Mouse (Mus musculus) adrenal gland, postnatal 14 days (tissue): ENCODE measurements around the gene Abtb1. TPM values are rescaled to one million over a fixed set of nuclear protein-coding genes. Genes with fewer than 3 reads are reported as not detected.

Experiments used
- DNase-seq: peaks from one replicate; pipeline ENCODE4 v3.0.0; 2021; ENCODE audit warnings: mixed read lengths
- total RNA-seq: library from RNA; stranded (reverse); gene quantifications from 2 replicates; pipeline ENCODE4 v1.2.3, GENCODE M21; 2021

Abtb1 gene
- total RNA-seq, 1 experiment from 2014 or later = 22.7 TPM

- no peak for DNase-seq
Measured at GRCm38 (mm10) chr6:88830112-88830702, 11.6 kb downstream of the Abtb1 start.

- DNase-seq = no peak
Measured at GRCm38 (mm10) chr6:88829579-88829978, 12.2 kb downstream of the Abtb1 start.

GRCm38 (mm10) chr6:88828206-88829009, 13.4 kb downstream of the Abtb1 start:
- DNase-seq = no peak

DNA sequence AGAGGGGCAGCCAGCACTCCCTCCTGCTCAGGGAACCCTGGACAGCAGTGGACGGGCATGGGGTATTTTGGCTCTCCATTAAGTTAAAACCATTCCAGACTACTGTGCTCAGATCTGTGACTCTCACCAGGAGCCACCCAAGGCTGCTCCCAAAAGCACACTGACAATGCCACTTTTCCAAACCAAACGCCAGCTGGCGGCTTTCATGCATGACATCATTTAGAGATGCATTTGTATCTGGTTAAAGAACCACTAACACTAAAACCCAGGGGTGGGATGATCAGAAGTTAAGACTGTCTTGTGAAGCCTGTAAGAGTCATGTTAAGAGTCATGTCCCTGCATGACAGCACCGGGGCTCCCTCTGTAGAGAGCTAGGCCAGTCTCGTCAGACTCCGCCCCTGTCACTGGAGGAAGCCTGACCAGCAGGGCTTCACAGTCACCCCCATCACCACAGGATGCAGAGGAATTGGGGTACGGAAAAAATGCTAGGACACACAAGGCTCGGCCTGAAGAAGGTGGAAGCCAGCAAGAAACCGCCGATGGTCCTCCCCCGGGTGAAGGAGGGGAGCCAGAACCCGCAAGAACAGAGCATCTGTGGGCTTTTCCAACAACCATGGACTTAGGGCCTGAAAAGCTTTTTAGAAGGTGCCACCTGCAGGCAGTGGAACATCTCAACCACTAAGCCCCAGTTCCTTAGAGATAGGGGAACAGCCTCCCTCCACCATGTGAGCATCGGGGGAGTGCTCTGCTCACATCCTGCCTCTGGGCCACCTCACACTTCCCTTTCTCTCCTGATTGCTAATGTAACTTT, 14.2 kb downstream of the Abtb1 start:
- DNase-seq = no peak

GRCm38 (mm10) chr6:88826965-88827364, 14.8 kb downstream of the Abtb1 start:
- no peak for DNase-seq

GRCm38 (mm10) chr6:88826545-88826944, 15.2 kb downstream of the Abtb1 start:
- peak; percentile 90 for DNase-seq

GRCm38 (mm10) chr6:88826088-88826487, 15.7 kb downstream of the Abtb1 start:
- DNase-seq = no peak

- DNase-seq = no peak
Measured at GRCm38 (mm10) chr6:88824183-88824582, 17.6 kb downstream of the Abtb1 start.

- peak; percentile 83 for DNase-seq
Measured at GRCm38 (mm10) chr6:88821901-88822300, 19.9 kb downstream of the Abtb1 start.

DNA sequence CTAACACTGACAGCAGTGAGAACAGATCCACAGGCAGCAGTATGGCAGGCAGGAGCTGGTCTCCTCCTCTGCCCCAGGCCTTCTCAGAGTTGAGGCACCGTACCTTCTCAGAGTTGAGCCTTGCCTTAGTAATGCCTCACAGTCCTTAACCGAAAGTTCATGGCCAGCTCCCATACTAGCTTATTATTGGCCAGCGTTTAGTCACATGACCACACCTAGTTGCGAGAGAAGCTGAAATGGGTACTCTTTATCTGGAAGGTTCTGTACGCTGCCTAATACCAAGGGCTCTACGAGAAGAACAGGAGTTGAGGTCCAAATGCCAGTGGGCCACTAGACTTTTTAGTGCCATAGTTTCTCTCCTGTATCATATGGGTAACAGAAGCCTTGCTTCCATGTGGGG, 20.5 kb downstream of the Abtb1 start:
- no peak for DNase-seq

DNA sequence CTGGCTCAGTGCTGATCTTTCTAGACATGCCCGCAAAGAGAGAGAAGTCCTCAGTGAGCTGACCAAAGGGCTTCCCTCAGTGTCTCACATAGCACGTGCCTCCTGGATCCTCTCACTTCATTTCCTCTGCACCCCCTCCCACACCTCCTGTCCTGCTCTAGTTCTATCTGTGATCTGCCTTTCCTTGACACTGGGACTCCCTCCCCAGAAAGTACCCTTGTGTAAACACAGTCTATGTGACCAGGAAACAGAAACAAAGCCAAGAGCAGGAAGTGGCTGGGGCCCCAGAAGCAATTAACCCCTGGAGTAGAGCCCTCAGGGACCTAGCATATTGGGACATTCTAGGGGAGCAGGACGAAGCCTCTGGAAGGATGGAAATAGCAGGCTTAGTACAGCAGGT, 20.9 kb downstream of the Abtb1 start:
- peak; percentile 45 for DNase-seq

GRCm38 (mm10) chr6:88816913-88817312, 24.9 kb downstream of the Abtb1 start:
- DNase-seq = no peak

- no peak for DNase-seq
Measured at GRCm38 (mm10) chr6:88815489-88815888, 26.3 kb downstream of the Abtb1 start.

DNA sequence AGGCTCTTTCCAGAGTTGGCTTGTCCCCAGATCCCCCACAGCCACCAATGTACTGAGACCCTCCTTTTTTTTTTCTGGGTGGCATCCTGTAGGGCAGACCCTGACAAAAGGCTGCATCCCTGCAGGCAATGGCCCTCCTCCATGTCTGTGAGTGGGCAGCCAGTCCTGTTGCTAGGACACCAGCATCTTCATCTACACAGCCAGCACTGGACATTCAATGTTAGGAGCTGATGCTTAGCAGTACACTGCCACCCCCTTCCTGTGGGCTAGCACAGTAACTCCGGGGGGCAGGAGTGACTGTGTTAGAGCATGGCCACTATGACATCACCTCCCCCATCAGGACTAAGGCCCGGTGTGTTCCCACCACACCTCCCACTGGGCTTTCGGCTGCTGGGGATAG, 26.7 kb downstream of the Abtb1 start:
- no peak for DNase-seq

DNA sequence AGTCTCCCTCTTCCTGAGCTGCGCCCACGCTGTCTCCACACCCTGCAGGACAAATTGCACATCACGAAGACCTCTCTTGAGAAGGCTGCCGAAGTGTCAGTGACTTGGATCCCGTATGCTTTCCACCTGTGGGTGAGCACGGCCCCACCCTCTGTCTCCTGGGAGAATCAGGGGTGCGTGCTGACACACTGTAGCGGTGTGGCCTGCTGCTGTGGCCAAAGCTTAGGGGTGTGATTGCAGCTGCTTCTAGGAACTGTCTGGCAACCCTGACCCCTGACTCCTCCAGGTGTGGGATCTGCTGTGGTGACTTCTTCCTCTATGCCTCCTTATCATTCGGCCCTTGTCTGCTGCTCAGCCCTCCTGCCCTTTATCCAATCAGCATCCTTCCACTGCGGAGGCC, 28.0 kb downstream of the Abtb1 start:
- DNase-seq = no peak

GRCm38 (mm10) chr6:88812886-88813285, 28.9 kb downstream of the Abtb1 start:
- peak; percentile 53 for DNase-seq

DNA sequence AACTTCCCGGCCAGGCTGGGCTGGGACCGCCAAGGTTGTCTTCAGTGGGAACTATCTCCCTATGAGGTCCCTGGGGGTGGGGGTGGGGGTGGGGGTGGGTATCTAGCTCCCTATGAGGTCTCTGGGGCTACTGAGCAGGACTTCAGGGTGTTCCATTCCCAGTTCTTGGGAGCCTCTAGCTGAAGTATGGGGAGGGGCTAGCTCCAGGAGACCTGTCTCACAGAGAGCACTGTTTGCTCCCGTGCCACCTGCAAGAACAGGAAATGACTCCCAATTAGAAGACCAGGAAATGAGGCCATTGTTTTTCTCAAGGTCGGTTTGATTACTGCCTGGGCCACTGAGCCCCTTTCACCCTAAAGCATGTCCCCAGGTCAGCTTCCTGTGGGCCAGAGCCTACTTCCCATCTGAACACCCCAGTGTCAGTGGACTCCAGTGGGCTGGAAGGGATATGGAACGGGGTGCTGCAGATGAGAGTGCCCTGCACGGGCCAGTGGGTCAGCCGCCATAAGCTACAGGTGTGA, 29.8 kb downstream of the Abtb1 start:
- no peak for DNase-seq

DNA sequence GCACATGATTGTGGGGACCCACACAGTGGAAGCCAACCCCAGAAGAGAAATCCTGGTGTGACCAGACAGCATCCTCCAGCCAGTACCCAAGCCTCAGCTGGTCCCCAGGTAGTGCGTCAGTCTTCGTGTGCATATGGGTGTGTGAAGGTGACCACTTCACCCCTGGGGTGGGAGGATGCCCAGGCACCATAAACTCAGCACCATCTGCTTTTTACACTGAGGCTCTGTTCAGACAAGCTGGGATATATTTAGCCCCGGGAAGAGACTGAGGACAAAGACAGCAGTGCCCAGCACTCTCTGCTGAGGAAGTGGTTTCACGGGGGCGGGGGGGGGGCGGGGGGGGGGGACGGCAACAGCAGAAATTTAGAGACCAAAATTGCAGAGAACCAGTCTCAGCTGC, 30.4 kb downstream of the Abtb1 start:
- DNase-seq = no peak

GRCm38 (mm10) chr6:88810291-88810690, 31.5 kb downstream of the Abtb1 start:
- no peak for DNase-seq

DNA sequence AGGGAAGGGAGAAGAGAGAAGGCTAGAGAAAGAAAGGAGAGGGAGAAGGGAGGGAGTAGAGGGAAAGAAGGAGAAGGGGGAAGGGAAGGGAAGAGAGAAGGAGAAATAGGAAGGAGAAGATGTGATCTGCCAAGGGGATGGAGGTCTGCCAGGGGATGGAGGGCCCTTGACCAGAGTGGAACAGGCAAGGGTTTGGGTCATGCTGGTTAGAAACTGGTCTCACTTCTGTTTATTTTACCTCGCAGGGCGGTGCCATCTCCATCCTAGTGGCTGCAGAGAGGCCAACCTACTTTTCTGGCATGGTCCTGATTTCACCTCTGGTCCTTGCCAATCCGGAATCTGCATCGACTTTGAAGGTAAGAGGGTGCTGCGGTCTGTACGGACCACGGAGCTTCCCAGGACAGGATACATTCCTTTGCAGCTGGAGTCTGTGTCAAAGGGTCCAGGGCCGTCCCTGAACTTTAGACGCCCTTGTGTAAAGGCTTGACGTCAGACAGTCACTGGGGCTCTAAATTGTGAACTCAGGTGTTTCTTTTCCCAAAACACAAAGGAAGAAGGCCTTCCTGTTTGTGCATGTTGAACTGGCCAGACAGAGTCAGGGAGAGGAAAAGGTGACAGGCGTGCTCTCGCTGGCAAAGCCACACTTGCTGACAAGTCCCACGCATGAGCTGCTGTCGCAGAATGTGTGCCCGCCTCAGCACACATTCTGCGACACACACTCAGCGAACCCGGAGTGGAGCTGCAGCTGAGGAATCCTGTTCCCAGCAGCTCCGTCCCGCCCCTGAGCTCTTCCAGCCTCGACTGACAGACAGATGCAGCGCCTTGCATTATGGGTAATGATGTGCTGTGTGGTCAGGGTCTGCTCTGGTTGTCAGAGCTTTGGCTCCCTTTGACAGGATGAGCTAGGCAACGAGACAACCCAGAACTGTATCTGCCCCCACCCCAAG, 32.4 kb downstream of the Abtb1 start:
- DNase-seq = no peak

GRCm38 (mm10) chr6:88804966-88805577, 36.7 kb downstream of the Abtb1 start:
- peak; percentile 51 for DNase-seq
